In genomic region chr17:49851210-49851609, GRCm38 (mm10) we compare ENCODE assay signal across 12 mouse cellular contexts.
"Had no signal": no experiment of that assay in that cellular context is flagged by ENCODE, and none has a peak within 500 bp of the region (broad histone marks: within the 10 kb centered on the region; RNA-seq: fewer than 3 reads in every experiment).

No protein-coding gene starts in this region.

- H3K9ac ChIP-seq: liver, embryonic 15.5 days; midbrain, embryonic 15.5 days; neural tube, embryonic 12.5 days had no signal

- H3K9me3 ChIP-seq: liver, embryonic 15.5 days; midbrain, embryonic 15.5 days; neural tube, embryonic 12.5 days had no signal

- H3K4me2 ChIP-seq: liver, embryonic 11.5 days; liver, embryonic 15.5 days; midbrain, embryonic 15.5 days; neural tube, embryonic 12.5 days had no signal

- ATAC-seq: intestine, embryonic 16.5 days; midbrain, embryonic 15.5 days had no signal

- H3K27ac ChIP-seq: liver, embryonic 15.5 days; midbrain, embryonic 15.5 days; neural tube, embryonic 12.5 days had no signal

- H3K36me3 ChIP-seq: liver, embryonic 15.5 days; midbrain, embryonic 15.5 days; neural tube, embryonic 12.5 days had no signal

- H3K4me1 ChIP-seq: liver, embryonic 15.5 days had no signal

- H3K4me3 ChIP-seq: liver, embryonic 15.5 days; midbrain, embryonic 15.5 days; neural tube, embryonic 12.5 days had no signal

- H3K27me3 ChIP-seq: liver, embryonic 15.5 days; midbrain, embryonic 15.5 days; neural tube, embryonic 12.5 days had no signal

- DNase-seq: kidney, adult 8-10 months; kidney, postnatal 14 days; left cerebral cortex, postnatal 4 days; lung, adult 2 months; lung, postnatal 14 days; thymus, adult 18-20 months; thymus, postnatal 14 days had no signal
